Mouse (Mus musculus) testis, postnatal 14 days (tissue): ENCODE measurements around the gene Hist1h2bg.
A peak's percentile ranks its signal among the peaks of the same experiment; 100 is the strongest.
"Not testable (repeated sequence)": the region's sequence is repeated elsewhere in the genome, so short reads cannot be mapped to it uniquely, and the experiment has no call there.

Experiments
- DNase-seq: peaks from one replicate; pipeline ENCODE4 v3.0.0; 2021; ENCODE audit warnings: low spot score

The Hist1h2bg gene

GRCm38 (mm10) chr13:23539821-23540220 lies 31.4 kb upstream of the Hist1h2bg start:
- not testable (repeated sequence) for DNase-seq

GRCm38 (mm10) chr13:23541497-23541896 lies 29.7 kb upstream of the Hist1h2bg start:
- no peak for DNase-seq

DNA sequence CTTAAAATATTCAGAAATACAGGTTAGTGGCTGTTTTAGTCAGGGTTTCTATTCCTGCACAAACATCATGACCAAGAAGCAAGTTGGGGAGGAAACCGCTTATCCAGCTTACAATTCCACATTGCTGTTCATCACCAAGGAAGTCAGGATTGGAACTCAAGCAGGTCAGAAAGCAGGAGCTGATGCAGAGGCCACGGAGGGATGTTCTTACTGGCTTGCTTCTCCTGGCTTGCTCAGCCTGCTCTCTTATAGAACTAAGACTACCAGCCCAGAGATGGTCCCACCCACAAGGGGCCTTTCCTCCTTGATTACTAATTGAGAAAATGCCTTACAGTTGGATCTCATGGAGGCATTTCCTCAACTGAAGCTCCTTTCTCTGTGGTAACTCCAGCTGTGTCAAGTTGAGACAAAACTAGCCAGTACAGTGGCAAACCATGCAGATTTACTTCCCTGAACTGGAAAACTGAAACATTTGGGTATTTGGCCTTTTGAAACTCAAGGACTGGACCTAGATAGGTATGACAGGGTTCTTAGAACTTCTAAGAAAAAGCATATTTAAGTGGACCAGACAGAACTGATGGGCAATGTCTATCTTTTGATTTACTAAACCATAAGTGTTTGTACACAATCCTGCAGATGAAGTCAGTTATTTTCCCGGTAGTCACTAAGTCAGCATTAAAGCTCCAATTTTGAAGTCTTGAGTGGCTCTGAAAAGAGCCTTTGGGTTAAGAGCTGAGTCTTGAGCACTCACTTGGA lies 28.8 kb upstream of the Hist1h2bg start:
- DNase-seq: not testable (repeated sequence)

GRCm38 (mm10) chr13:23542999-23543607 lies 28.1 kb upstream of the Hist1h2bg start, which contains the start of gene Hist1h2bh:
Gene Hist1h2bh, minus strand, starts transcription at chr13:23543392.
- DNase-seq: peak; percentile 58

DNA sequence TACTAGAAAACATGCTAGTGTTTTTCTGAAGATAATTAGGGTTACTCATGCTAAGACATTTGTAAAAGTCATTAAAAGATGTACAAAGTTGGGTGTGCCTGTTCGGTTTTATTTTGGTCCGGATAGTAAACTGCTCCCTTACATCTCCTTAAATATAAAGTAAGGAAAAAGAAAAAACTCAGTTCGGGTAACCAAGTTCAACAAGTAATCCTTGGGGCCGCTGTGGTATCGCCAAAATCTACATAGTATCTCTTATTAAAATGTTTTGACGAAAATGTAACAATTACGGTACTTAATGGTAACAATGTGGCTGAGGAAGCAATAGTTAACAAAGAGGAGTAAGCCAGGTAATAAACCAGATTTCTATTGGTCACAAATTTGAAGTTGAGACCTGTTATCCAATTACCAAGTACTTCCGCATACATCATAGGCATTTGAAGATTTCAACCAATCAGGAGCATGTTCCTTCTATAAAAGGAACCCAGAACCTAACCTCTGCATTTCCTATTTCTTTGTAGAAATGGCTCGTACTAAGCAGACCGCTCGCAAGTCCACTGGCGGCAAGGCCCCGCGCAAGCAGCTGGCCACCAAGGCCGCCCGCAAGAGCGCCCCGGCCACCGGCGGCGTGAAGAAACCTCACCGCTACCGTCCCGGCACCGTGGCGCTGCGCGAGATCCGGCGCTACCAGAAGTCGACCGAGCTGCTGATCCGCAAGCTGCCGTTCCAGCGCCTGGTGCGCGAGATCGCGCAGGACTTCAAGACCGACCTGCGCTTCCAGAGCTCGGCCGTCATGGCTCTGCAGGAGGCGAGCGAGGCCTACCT lies 27.0 kb upstream of the Hist1h2bg start, which contains the start of gene Hist1h3f:
Gene Hist1h3f (plus strand): TSS at position 88 of the 822 bp plus-strand sequence.
- peak; percentile 78 for DNase-seq

DNA sequence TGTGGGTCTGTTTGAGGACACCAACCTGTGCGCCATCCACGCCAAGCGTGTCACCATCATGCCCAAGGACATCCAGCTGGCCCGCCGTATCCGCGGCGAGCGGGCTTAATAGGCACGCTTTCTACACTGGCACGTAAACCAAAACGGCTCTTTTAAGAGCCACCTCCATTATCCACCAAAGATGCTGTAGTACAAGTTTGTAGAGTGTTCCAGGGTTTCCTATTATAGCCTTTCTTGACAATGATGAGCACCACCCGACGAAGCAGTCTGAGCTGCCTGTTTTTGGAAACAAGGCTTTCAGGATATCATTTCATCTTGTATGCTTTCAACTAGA lies 26.4 kb upstream of the Hist1h2bg start:
- not testable (repeated sequence) for DNase-seq

DNA sequence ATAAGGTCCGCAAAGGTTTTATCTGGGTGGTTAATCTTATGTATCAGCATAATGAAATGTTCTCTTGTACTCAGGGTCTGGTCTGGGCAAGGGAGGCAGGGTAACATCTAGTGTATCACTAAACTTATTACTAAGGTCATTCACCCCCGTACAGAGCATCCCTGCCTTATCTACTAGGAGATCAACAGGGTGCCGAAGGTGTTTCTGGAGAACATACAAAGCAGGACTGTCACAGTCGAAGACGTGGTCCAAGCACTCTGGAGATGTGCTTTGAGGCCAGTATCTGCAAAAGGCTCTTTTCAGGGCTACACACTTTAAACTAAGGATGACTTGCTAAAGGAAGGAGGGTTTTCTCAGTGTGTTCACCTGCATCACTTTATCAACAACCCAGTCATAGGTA lies 24.5 kb upstream of the Hist1h2bg start:
- no peak for DNase-seq

DNA sequence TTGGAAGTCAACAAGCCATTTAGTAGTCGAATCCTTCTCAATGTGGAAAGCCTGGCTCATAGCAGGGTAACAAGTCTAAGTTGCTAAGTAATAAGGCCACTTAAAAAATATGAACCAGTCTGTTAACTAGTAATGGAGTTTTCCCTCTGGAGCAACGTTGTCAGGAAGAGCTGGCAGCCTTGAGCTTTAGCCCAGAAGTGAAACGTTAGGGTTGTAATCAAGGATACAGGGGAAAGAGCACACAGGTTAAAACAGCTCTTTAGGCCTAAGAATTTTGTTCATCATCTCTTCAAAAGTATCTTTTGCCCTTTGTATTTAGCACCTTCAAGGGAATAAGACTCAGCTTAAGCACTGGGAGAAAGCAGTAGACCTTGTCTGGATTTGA lies 20.4 kb upstream of the Hist1h2bg start:
- no peak for DNase-seq

DNA sequence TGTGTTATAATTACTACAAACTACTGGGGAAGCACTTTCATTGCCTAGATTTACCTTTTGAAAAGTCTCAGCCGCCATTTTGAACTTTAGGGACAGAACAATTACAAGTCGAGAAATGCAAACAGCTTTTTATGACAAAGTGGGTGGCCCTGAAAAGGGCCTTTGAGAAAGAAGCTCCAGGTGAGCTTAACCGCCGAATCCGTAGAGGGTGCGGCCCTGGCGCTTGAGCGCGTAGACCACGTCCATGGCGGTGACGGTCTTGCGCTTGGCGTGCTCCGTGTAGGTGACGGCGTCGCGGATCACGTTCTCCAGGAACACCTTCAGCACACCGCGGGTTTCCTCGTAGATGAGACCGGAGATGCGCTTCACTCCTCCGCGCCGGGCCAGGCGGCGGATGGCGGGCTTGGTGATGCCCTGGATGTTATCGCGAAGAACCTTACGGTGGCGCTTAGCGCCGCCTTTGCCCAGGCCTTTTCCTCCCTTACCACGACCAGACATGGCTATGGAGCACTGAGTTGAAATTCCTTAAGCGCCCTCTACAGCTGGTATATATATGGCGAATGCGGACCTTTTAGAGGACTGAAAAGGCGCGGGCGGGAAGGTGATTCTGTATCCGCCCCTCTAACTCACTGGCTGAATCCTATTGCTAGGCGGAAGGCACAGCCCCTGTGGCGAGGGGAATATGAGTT lies 19.9 kb upstream of the Hist1h2bg start, which contains the start of gene Hist1h4f:
Gene Hist1h4f (minus strand): TSS at position 503 of the 689 bp plus-strand sequence.
- DNase-seq: peak; percentile 92

GRCm38 (mm10) chr13:23551931-23552914 lies 19.0 kb upstream of the Hist1h2bg start:
- DNase-seq: no peak

GRCm38 (mm10) chr13:23552962-23553361 lies 18.2 kb upstream of the Hist1h2bg start, which contains the start of gene Hist1h1d:
Gene Hist1h1d, plus strand, starts transcription at chr13:23553262.
- no peak for DNase-seq

- no peak for DNase-seq
These were observed 16.8 kb upstream of the Hist1h2bg start for GRCm38 (mm10) chr13:23554393-23554792.

DNA sequence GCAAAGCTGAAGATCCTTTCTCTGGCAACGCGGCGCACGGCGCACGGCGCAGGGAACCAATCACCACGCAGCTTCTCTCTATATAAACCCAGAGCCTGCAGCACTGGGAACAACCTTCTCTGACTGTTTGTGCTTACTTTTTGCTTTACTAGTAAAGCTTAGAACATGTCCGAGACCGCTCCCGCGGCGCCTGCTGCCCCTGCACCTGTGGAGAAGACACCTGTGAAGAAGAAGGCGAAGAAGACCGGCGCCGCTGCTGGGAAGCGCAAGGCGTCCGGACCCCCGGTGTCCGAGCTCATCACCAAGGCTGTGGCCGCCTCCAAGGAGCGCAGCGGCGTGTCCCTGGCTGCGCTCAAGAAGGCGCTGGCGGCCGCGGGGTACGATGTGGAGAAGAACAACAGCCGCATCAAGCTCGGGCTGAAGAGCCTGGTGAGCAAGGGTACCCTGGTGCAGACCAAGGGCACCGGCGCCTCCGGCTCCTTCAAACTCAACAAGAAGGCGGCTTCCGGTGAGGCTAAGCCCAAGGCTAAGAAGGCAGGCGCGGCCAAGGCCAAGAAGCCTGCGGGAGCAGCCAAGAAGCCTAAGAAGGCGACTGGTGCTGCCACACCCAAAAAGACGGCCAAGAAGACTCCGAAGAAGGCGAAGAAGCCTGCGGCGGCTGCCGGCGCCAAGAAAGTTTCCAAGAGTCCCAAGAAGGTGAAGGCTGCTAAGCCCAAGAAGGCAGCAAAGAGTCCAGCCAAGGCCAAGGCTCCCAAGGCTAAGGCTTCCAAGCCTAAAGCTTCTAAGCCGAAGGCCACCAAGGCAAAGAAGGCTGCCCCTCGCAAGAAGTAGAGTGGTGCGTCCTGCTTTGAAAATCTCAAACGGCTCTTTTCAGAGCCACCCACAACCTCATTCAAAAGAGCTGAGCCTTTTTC lies 16.0 kb upstream of the Hist1h2bg start:
- peak; percentile 88 for DNase-seq

GRCm38 (mm10) chr13:23555839-23556416 lies 15.3 kb upstream of the Hist1h2bg start:
- peak; percentile 71 for DNase-seq

DNA sequence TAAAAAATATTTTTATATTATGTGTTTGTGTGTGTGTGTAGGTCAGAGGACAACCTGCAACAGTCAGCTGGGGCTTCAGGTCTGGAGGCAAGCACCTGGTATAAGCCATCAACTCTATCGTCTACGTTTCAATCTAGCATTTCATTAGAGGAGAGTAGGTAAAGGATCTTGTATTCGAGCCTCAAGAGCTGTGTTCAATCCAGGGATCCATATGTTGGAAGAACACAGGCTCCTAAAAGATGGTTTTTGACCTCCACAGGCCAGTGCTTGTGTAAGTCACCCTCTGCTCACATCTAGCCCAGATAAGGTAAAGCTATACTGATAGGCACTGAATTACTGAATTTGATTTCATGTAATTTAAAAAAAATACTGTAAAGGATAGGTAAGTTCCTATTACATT lies 14.3 kb upstream of the Hist1h2bg start:
- DNase-seq: no peak

DNA sequence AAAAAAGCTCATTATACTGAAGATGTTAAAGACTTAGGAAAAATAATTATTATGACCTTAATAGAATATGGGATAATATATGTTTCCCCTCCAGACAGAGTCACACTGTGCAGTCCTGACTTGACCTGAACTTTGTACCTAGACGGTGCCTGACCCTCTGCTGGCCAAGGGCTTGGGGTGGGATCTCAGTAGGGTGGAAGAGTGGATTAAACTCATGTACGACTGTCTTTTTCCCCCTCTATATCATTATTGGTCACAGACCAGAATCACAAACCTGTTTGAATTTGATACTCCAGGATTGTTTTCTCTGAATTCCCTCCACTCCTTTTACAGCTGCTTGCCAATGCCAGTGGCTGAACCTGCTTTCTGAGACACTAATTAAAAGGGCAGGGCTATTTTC lies 10.5 kb upstream of the Hist1h2bg start:
- not testable (repeated sequence) for DNase-seq

DNA sequence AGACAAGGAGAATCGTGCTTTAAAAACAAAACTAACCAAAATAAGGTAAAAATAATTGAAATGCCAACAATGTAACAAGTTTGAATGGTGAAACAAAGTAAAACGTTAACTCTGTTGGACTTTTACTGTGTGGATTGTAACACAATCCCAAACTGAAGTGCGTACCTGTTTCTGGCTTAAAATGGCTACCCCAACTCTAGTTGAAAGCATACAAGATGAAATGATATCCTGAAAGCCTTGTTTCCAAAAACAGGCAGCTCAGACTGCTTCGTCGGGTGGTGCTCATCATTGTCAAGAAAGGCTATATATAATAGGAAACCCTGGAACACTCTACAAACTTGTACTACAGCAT lies 9.7 kb upstream of the Hist1h2bg start:
- not testable (repeated sequence) for DNase-seq

- peak; percentile 87 for DNase-seq
These were observed 9.1 kb upstream of the Hist1h2bg start, which contains the start of gene Hist1h3e for GRCm38 (mm10) chr13:23561883-23562659. Gene Hist1h3e, minus strand, starts transcription at chr13:23562369.
